Mouse (Mus musculus) embryo, embryonic 11 days (tissue): ENCODE measurements around the gene Hnrnpf.

Source experiments
- DNase-seq: peaks from one replicate; pipeline ENCODE4 v3.0.0-alpha.2; 2015

The Hnrnpf gene

GRCm38 (mm10) chr6:117892386-117892785, 7.7 kb upstream of the Hnrnpf start:
- no peak for DNase-seq

GRCm38 (mm10) chr6:117893435-117893834, 6.7 kb upstream of the Hnrnpf start:
- no peak for DNase-seq

GRCm38 (mm10) chr6:117897800-117898199, 2.3 kb upstream of the Hnrnpf start:
- no peak for DNase-seq

- DNase-seq: no peak
Measured at GRCm38 (mm10) chr6:117901510-117902402, 1.6 kb downstream of the Hnrnpf start.

GRCm38 (mm10) chr6:117902556-117902955, 2.4 kb downstream of the Hnrnpf start:
- DNase-seq: no peak

GRCm38 (mm10) chr6:117903836-117904235, 3.7 kb downstream of the Hnrnpf start:
- DNase-seq: no peak

- peak; percentile 40 for DNase-seq
Measured at GRCm38 (mm10) chr6:117905260-117905930, 5.3 kb downstream of the Hnrnpf start.

GRCm38 (mm10) chr6:117906015-117906531, 5.9 kb downstream of the Hnrnpf start:
- peak; percentile 71 for DNase-seq

- peak; percentile 99 for DNase-seq
Measured at GRCm38 (mm10) chr6:117906590-117907271, 6.6 kb downstream of the Hnrnpf start.

- peak; percentile 96 for DNase-seq
Measured at GRCm38 (mm10) chr6:117907301-117907978, 7.3 kb downstream of the Hnrnpf start.

GRCm38 (mm10) chr6:117907979-117908355, 7.8 kb downstream of the Hnrnpf start:
- no peak for DNase-seq

GRCm38 (mm10) chr6:117908424-117908900, 8.3 kb downstream of the Hnrnpf start:
- DNase-seq: peak; percentile 40

GRCm38 (mm10) chr6:117910120-117910661, 10.1 kb downstream of the Hnrnpf start:
- DNase-seq: no peak

GRCm38 (mm10) chr6:117914541-117914940, 14.4 kb downstream of the Hnrnpf start:
- DNase-seq: no peak

GRCm38 (mm10) chr6:117916205-117916736, 16.1 kb downstream of the Hnrnpf start:
- no peak for DNase-seq

- peak; percentile 91 for DNase-seq
Measured at GRCm38 (mm10) chr6:117916737-117917426, 16.8 kb downstream of the Hnrnpf start.

- peak; percentile 82 for DNase-seq
Measured at GRCm38 (mm10) chr6:117917576-117917975, 17.5 kb downstream of the Hnrnpf start.

GRCm38 (mm10) chr6:117918043-117918442, 17.9 kb downstream of the Hnrnpf start:
- DNase-seq: no peak

GRCm38 (mm10) chr6:117920659-117921640, 20.8 kb downstream of the Hnrnpf start:
- peak; percentile 64 for DNase-seq

GRCm38 (mm10) chr6:117922041-117922440, 21.9 kb downstream of the Hnrnpf start:
- DNase-seq: no peak
